Mouse (Mus musculus): ENCODE results near the gene Tmem176a. TPM values are rescaled to one million over a fixed set of nuclear protein-coding genes. Genes with fewer than 3 reads are reported as not detected.

Tmem176a gene
- total RNA-seq (2012; rRNA removed) (3.9 TPM in 2 replicates), polyA plus RNA-seq (2012; ENCODE audit: insufficient read depth in 1 of 2, insufficient read length in 2 of 2, low read depth in 1 of 2, low replicate concordance in 2 of 2, missing spikeins in 1 of 2) (10 to 100 TPM in 1 of 2 experiments, not detected in 1; 18.5 TPM)

DNA sequence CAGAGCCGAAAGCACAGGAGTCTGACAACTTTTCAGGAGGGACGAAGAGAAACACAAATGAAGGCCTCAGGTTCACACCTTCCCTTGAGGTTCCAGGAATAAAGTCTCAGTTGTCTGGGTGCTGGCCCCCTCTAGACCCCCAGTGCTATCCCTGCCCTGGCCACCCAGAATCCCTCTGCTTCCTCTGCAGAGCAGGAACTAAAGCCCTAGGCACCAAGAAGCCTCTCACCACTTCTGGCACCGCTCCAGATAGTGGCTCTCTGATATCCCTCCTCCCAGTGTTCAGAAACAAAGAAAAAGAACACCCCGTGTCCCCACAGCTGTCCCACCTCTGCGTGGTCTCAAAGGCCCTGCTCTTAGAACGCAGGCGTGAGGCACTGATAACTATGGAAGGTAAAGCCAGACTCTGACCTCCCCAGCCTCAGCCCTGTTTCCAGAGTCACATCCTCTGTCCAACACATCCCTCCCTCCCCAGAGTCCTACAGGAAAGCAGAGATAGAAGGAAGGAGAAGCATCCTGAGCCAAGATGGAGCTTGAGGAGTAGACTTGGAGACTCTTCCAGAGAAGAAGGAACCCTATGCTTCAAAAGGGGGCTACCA is at the start of gene Tmem176a:
Gene Tmem176a (plus strand): TSS at position 549 of the 599 bp plus-strand sequence.
- H3K4me3 ChIP-seq (ENCODE audit: control insufficient read depth in 1 of 2, insufficient read depth in 1 of 2, low read depth in 2 of 2, low read length in 2 of 2): peak within 1 kb of the TSS; percentile 58 to 61
- H3K27me3 ChIP-seq (ENCODE audit: control insufficient read depth in 1 of 2, insufficient read depth in 2 of 2, low read length in 2 of 2): no peaks in the 10 kb centered on the region
- peak; percentile 84 for DNase-seq (ENCODE audit: low read depth, low spot score)
- H3K4me1 ChIP-seq (ENCODE audit: control insufficient read depth in 1 of 2, insufficient read depth in 2 of 2, low read length in 2 of 2): peaks cover 9 to 23% of the 10 kb centered on the region in 2 experiments
- TF ChIP-seq HCFC1 (IDR thresholded peaks at IDR 0.05; ENCODE audit: low read depth, low read length): 0 out of 2 replicates have a peak, but pooled peaks have one; percentile 13
- TF ChIP-seq USF1 (IDR thresholded peaks at IDR 0.05; ENCODE audit: low read depth, low read length): no peak
- TF ChIP-seq POLR2A (IDR thresholded peaks at IDR 0.05; ENCODE audit: control insufficient read depth in 1 of 2, insufficient read depth in 1 of 2, low read depth in 1 of 2, low read length in 2 of 2, poor library complexity in 1 of 2): peak in 1 of 2 experiments; percentile 39; a peak in 1 of 4 replicates
- TF ChIP-seq POLR2AphosphoS5 (IDR thresholded peaks at IDR 0.05; ENCODE audit: borderline replicate concordance, low read depth, low read length): no peak
- H3K9ac ChIP-seq (ENCODE audit: control insufficient read depth, low read depth, low read length, poor library complexity, severe bottlenecking): peak within 1 kb of the TSS; percentile 62
- peaks cover 1% of the 10 kb centered on the region; the same call in 1 of the 2 replicates for H3K79me2 ChIP-seq (ENCODE audit: control insufficient read depth, insufficient read depth, low read length, poor library complexity)
- H3K36me3 ChIP-seq (ENCODE audit: control insufficient read depth in 1 of 2, insufficient read depth in 2 of 2, low read length in 2 of 2): peaks cover 0 to 14% of the 10 kb centered on the region in 2 experiments; a peak in 2 of 4 replicates
- peak within 1 kb of the TSS; percentile 48 for H3K27ac ChIP-seq (ENCODE audit: control insufficient read depth, low read depth, low read length)
- H3K9me3 ChIP-seq (replicated peaks; ENCODE audit: insufficient read depth, low read length): no peaks in the 10 kb centered on the region

DNA sequence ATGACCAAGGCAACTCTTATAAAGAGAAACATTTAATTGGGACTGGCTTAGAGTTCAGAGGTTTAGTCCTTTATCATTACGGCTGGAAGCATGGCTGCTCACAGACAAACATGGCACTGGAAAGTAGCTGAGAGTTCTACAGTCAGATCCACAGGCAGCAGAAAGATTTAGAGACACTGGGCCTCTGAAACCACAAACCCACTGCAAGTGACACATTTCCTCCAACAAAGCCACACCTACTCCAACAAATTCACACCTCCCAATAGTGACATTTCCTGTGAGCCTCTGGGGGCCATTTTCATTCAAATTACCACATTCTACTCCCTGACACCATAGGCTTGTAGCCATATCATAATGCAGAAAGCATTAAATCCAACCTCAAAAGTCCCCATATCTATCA is 38.8 kb upstream of the Tmem176a start:
- no peaks in the 10 kb centered on the region for H3K79me2 ChIP-seq (ENCODE audit: control insufficient read depth, insufficient read depth, low read length, poor library complexity)
- no peaks in the 10 kb centered on the region for H3K36me3 ChIP-seq (ENCODE audit: control insufficient read depth in 1 of 2, insufficient read depth in 2 of 2, low read length in 2 of 2)
- no peak for TF ChIP-seq USF2 (IDR thresholded peaks at IDR 0.05; ENCODE audit: borderline replicate concordance in 1 of 2, insufficient read depth in 1 of 2, low read depth in 1 of 2, low read length in 2 of 2)
- no peak for TF ChIP-seq CTCF (IDR thresholded peaks at IDR 0.05 in 2 of 3, conservative IDR thresholded peaks at IDR 0.05 in 1 of 3; ENCODE audit: control insufficient read depth in 1 of 3, insufficient read depth in 1 of 3, low read depth in 2 of 3, low read length in 3 of 3, poor library complexity in 1 of 3, severe bottlenecking in 1 of 3)
- TF ChIP-seq SIN3A (IDR thresholded peaks at IDR 0.05; ENCODE audit: low read length): no peak
- TF ChIP-seq MAFK (IDR thresholded peaks at IDR 0.05; ENCODE audit: borderline replicate concordance, low read depth, low read length): no peak
- TF ChIP-seq USF1 (IDR thresholded peaks at IDR 0.05; ENCODE audit: low read depth, low read length): no peak
- TF ChIP-seq E2F4 (IDR thresholded peaks at IDR 0.05; ENCODE audit: borderline replicate concordance, low read depth, low read length): no peak
- TF ChIP-seq MEF2A (IDR thresholded peaks at IDR 0.05; ENCODE audit: extremely low read depth, insufficient replicate concordance, low read depth, low read length, poor library complexity, severe bottlenecking): no peak
- no peak for TF ChIP-seq ZKSCAN1 (IDR thresholded peaks at IDR 0.05; ENCODE audit: low read depth, low read length)
- TF ChIP-seq MYB (IDR thresholded peaks at IDR 0.05; ENCODE audit: low read depth, low read length): no peak
- no peak for TF ChIP-seq POLR2AphosphoS2 (IDR thresholded peaks at IDR 0.05; ENCODE audit: low read length)
- TF ChIP-seq CHD1 (IDR thresholded peaks at IDR 0.05; ENCODE audit: low read depth, low read length): no peak
- no peak for TF ChIP-seq UBTF (IDR thresholded peaks at IDR 0.05; ENCODE audit: borderline replicate concordance, insufficient read depth, low read depth, low read length)
- H3K4me1 ChIP-seq (ENCODE audit: control insufficient read depth in 1 of 2, insufficient read depth in 2 of 2, low read length in 2 of 2): no peaks in the 10 kb centered on the region
- no peak overlapping the region for H3K4me3 ChIP-seq (ENCODE audit: control insufficient read depth in 1 of 2, insufficient read depth in 1 of 2, low read depth in 2 of 2, low read length in 2 of 2)
- no peaks in the 10 kb centered on the region for H3K27me3 ChIP-seq (ENCODE audit: control insufficient read depth in 1 of 2, insufficient read depth in 2 of 2, low read length in 2 of 2)
- H3K9me3 ChIP-seq (replicated peaks; ENCODE audit: insufficient read depth, low read length): no peaks in the 10 kb centered on the region
- no peak overlapping the region for H3K9ac ChIP-seq (ENCODE audit: control insufficient read depth, low read depth, low read length, poor library complexity, severe bottlenecking)
- DNase-seq (ENCODE audit: low read depth, low spot score): no peak
- no peak overlapping the region for H3K27ac ChIP-seq (ENCODE audit: control insufficient read depth, low read depth, low read length)

Measured in MEL (cell line).